Mouse (Mus musculus) kidney, postnatal 4 days (tissue): ENCODE measurements around the gene Grik4.

ENCODE experiments used
- DNase-seq, 2 experiments: peaks; one replicate each; pipeline ENCODE4 v3.0.0; 2021; ENCODE audit warnings: mixed read lengths in 2 of 2

Gene Grik4

GRCm38 (mm10) chr9:42898091-42898591, 46.2 kb downstream of the Grik4 start:
- peak in 1 of 2 experiments; percentile 30 for DNase-seq

DNA sequence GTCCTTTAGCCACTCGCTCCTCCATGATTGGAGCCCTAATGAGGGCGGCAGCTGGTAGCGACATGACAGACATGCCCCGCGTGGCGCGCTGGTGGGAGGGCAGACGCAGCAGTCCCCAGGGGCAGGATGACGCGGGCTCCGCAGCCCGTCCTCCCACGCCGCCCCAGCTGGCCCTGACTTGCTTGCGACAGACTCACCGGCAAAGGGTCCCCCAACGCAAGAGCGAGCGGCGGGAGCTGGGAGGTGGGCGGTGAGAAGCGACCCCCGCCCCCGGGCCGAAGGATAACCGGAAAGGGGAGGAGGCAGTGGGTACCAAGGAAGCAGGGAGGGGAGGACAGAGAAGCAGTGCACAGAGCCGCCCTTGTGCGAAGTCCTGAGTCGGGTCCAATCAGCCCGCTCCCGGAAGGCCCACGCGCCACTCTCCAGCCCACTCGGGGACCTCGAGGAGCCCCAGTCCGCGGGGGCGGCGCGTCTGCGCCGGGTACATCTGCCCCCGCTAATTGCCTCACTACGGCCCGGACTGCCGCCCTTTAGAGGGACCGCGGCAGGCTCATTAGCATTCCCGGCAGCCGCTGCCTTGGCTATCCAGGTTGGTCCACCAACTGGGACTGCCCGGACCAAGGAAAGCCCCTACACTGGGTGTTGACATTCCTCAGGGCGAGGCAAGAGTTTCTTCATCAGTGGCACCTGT, 46.8 kb downstream of the Grik4 start:
- DNase-seq = peak; percentile 75 to 83

DNA sequence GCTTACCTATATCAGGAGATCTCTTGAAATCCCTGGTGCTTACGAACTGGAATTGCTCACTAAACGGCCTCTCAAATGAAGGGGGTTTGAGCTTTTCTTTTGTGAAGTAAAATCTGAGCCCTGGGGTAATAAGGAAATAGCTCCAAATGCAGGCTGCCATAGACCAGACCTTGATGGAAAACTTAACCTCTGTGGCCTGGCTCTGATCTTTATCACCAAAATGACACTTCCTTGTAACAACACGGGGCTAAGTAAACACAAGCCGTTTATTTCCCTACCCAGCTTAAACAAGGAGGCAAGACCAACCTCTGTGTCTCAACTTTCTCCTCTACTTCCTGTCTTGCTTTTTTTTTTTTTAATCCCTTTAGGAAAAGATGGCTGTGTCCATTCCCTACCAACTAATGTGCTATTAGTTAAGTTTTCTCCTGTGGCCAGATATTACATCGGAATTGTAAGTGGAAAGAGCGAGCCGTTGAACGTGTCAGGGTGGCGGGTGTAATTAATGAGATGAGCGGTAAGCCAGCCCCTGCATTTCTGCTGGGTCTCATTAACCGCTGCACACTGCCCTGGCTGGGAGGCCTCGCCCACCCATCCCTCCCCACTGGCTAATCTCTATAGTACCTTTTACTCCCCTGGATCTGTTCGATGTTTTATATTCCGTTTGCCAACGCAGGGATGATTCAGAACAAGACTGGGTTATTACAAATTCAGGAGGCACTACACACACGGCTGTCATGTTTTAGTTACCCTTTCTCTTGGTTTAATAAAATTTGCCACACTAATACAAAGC, 47.7 kb downstream of the Grik4 start:
- no peak for DNase-seq

- no peak for DNase-seq
Measured at GRCm38 (mm10) chr9:42892765-42893164, 51.5 kb downstream of the Grik4 start.

- DNase-seq = no peak
Measured at GRCm38 (mm10) chr9:42887930-42888329, 56.4 kb downstream of the Grik4 start.

DNA sequence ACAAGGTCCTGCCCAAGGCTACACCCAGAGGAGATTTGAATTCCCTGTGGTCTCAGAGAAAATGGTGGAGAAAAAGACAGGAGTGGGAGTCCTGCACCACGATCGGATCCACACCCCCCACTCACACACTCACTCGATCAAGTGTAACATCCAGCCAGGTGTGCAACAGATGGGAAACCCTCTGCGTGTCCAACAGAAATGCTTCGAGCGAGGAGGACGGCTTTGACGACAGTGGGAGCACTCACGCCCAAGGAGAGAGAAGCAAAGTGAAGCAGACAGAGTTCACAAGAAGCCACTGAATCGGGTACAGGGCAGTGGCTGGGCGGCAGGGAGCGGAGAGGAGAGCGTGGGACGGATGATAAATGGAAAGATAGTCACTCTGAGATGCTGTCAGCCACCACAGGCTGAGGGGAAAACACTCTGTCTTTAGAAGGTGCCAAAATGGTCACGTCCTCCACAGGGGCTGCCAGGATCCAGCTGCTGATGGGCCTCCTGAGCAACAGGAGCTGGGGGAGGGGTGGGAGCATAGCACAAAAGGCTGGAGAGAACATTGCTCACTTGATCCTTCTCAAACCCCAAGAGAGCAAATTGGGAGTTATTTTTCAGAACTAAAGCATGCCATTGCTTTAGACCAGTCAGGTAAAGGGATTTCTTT, 58.1 kb downstream of the Grik4 start:
- peak in 1 of 2 experiments; percentile 30 for DNase-seq

- no peak for DNase-seq
Measured at GRCm38 (mm10) chr9:42885566-42885965, 58.7 kb downstream of the Grik4 start.

GRCm38 (mm10) chr9:42885123-42885522, 59.2 kb downstream of the Grik4 start:
- no peak for DNase-seq

- DNase-seq = no peak
Measured at GRCm38 (mm10) chr9:42883006-42883759, 61.1 kb downstream of the Grik4 start.

DNA sequence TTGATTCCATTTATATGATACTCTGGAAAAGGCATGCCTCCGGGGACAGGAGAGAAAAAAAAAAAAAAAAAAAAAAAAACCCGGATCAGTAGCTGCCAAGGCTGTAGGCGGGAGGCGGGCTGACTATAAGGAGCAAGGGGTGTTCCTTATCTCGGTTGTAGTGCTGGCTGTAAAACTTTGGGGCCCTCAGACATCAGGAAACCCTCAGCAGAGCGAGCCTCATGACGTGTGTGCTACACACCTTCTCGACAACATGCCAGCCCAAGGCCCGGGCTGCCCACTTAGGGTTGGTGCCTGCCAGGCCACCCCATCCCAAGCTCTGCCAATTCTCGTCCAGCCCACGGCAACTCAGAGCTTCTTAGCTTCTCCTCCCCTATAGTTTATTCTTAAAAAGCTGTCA, 62.0 kb downstream of the Grik4 start:
- no peak for DNase-seq

DNA sequence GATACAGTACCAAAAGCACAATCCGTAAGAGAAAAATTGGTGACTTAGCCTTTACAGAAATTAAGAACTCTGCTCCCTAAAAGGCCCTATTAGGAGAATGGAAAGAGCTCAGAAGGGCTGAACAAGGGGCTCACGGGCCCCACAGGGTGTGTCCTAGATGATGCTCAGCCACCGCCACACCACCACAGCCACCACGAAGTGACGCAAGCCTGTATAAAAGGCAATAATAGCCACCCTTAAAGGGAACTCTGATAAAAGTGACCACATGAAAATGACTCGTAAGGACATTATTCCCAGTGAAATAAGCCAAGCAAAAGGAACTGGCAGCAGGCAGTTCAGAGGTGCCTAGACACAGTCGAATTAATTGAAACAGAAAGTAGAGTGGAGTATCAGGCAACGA, 63.3 kb downstream of the Grik4 start:
- no peak for DNase-seq

- no peak for DNase-seq
Measured at GRCm38 (mm10) chr9:42878401-42878800, 65.9 kb downstream of the Grik4 start.

- no peak for DNase-seq
Measured at GRCm38 (mm10) chr9:42872885-42873284, 71.4 kb downstream of the Grik4 start.

DNA sequence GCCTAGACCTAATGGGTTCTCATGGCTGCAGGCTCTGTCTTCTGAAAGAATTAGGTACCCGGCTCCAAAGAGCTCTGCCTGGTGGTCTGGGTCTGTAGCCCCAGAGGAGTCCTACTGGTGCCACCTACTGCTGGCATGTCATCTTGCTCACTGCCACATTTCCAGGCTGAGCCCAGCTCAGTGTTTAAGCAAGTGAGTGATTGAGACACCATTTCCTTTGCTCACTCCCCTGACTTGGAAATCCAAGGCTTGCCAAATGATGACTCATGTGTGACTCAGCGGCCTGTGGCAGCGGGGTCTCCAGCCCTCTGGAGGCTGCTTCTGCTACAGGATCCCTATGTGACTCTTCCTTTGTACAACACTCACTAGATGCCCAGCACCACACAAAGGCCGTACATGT, 72.6 kb downstream of the Grik4 start:
- DNase-seq = peak in 1 of 2 experiments; percentile 23

DNA sequence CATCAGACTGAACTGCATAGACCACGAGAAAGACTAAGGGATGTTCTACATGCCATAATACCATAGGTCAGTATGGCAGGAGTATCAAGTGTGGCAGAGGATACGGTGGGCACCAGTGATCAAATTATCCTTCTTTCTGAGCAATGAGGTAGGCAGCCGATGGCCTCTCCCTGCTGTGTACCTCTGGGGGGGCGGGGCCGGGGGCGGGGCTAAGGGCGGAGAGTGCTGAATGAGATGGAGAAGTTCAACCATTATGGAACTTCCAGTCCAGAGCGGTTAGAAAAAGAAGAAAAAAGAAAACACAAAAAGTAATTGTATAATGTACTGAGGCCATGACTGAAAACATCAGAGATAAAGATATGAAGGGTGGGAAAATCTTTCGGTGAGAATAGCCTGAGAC, 74.0 kb downstream of the Grik4 start:
- DNase-seq = no peak

DNA sequence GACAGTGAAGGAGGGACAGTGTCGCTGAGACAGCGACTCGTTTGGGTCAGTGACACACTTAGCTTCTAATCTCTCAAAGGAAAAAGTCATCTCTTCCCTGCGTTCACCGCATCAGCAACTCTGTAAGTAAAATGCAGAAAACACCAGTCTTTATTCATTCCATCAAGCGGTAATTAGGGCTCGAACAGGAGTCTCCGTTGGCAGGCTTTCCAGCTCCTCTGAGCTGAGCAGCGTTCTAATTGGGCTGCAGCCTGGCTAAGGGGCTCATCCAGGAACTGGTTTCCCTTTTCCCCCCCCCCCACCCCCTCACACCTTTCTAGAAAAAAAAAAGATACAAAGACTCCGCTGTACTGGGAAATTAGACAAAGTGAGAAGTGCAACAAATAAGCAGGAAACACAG, 75.8 kb downstream of the Grik4 start:
- no peak for DNase-seq

- no peak for DNase-seq
Measured at GRCm38 (mm10) chr9:42866650-42867049, 77.6 kb downstream of the Grik4 start.

- DNase-seq = peak; percentile 35 to 46
Measured at GRCm38 (mm10) chr9:42865036-42865829, 79.1 kb downstream of the Grik4 start.

DNA sequence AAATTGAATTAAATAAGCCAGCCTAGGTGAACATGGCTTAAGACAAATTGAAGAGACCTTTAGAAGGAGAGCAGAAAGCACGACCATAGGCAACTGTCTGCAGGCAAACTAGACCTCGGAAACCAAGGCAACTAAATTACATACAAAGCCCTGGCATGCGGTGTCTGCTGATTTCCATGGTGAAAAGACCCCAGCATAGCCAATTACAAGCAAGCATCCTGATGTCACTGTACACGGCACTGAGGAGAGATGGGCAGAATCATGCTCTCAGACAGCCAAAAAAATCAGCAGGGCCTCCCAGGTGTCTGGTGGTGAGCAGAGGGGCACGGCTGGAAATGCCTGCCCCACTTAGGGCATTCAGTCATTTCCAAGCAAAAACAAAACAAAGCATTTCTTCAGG, 80.9 kb downstream of the Grik4 start:
- no peak for DNase-seq

DNA sequence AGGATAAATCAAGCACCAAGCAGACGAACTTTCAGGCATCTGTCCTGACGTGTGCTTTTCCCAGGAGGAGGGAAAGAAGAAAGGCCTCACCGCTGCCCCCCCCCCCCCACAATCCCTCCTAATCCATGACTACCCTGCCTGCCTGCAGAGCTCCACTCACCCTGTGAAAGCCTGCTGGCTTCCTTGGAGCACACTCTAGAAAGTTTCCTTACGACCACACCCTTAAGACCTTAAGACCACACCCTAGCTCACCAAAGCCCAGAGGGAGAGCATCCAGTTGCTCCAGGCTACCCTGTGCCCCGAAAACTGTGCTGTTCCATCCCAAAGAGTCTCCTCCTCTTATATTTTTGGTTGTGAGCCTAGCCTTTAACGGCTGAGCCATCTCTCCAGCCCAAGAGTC, 82.6 kb downstream of the Grik4 start:
- DNase-seq = no peak

DNA sequence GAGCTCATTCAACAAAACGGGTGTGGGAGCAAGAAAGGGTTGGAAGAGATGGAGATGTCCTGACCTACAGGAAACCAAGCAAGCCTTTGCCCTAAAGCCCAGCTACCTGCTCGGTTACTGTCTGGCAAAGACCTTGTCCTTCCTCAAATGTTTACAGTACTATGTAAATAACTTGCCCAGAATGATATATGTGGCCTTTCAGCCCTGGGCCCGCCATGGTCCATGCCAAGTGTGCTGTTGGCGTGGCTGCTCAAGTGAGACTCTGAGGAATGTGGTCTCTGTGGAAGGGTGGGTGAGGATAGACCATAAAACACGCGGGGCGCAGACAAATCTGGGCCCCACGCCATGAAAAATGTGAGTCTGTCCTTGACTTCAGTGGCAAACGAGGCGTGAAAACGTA, 83.1 kb downstream of the Grik4 start:
- DNase-seq = peak in 1 of 2 experiments; percentile 10
